Mouse (Mus musculus): ENCODE measurements at regions not wholly inside any gene's neighbourhood (a gene's known extent, or its start where the extent isn't known, plus 50 kb on each side); places are given as distances from the start of the nearest gene placed in this dataset.

DNA sequence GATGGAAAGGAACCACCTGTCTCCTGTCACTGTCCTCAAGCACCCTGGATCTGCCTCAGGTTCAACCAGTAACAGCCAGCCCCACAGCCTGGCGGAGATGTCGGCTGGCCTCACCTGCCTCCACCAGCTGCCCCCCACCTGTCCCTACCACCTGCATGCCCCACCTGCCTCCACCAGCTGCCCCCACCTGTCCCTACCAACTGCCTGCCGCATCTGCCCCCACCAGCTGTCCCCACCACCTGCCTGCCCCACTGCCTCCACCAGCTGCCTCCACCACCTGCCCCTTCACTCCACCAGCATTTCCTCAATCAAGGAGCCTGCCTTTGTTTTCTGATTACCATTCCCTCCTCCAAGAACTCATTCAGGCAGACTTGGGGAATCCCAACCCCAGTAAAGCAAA, 68.9 kb upstream of the Smyd2 start:
- no peak for DNase-seq (ENCODE audit: low spot score)

DNA sequence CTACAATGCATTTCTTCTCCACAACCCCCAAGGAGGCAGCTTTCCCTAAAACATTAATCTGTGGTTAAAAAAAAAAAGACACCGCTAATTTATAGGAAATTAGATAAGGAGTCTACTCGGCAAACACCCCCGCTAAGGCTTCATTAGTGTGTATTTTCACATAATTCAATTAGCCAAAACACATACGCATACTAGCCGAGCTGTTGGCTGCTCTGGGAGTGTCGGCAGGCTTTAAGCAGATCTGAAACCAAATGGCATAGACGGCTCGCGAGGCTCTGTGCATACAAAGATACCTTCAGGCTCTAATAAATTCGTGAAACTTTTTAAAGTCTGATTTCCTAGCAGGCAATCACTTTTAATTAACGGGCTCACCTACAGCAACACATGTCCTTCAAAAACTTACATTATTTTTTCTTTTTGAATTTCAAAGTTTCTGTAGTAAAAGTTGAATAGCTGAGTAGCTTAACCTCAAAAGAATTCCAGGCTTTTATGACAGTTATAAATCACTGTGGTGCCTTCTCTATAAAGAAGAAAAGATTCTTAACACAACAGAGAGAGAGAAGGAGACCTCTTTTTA, 68.0 kb upstream of the Smyd2 start:
- DNase-seq (ENCODE audit: low spot score): no peak

DNA sequence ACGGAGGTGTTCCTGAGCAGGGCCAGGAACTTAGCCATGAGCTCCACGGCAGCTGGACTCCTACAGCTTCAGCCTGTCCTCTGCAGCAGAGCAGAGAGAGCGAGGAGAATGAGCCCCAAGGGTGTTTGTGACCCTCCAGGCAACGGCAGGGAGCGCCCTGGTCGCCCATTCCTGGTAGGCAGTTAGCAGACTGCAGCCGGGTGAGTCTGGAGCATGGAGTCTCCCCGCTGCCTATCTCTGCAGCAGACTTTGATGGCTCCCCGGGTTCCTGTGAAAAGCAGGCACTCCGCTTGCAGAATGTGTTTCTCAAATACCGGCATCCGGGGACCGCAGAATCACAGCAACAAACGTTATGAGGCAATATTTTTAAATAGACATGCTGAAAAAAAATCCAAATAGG, 67.2 kb upstream of the Smyd2 start:
- no peak for DNase-seq (ENCODE audit: low spot score)

DNA sequence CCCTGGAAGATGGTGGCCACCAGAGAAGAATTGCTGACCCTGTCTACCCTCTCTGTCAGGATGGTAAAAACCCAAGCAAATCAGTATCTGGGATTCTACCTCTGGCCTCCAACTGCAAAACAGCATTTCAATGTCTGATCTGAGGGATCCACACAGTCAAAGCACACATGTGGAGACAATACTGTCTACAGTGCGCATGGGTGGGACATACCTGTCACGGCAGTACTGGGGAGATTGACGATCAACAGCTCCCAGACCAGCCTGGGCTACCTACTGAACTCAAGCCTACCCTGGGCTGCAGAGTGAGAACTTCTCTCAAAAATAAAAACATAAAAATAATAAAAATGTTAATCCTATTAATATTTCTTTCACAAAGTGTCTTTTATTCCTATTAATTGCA, 66.7 kb upstream of the Smyd2 start:
- no peak for DNase-seq (ENCODE audit: low spot score)

DNA sequence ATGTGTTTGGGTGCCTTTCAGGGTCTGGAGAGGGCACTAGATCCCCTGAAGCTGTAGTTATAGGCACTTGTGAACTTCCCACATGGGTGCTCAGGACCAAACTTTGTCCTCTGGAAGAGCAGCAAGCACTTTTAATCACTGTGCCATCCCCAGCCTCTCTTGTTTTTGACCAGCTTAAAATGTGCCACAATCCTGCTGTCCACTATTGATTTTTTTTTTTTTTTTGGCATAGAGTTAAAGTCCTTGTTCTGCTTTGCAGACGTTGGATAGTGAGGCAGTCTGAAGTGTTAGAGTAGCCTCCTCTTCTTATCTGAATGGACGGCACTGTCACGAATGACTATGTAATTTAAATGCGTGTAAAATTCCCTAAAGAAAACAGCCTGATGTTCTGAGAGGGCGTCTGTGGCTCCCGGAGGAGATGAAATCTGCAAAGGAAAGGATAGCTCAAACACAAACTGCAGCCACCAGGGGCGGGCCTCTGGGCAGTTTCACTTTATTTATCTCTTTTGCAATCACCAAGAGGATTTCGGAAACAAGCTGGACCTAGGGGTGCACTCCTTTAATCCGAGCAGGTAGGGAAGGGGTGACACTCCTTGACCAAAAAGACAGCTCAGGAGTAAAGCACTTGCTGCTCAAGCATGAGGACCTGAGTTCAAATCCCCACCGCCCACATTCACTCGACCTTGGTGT, 63.5 kb upstream of the Smyd2 start:
- DNase-seq (ENCODE audit: low spot score): no peak

DNA sequence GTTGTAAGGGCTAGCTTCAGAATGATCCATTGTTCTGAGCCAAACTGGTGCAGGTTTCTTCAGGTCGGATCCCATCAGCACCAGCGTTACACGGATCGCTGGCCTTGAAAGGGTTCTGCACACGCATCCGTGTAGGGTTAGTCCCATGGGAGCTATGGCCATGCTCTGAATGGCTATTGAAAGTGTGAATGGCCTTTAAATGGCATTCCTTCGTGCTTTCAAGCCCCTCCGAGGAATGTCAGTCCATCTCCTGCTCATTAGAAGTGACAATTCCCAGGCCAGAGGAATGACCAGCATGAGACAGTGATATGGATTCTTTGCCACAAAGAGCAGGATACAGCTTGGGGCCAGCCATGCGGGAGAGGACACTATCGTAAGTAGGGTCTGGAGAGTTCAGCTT, 56.1 kb upstream of the Smyd2 start:
- no peak for DNase-seq (ENCODE audit: low spot score)

DNA sequence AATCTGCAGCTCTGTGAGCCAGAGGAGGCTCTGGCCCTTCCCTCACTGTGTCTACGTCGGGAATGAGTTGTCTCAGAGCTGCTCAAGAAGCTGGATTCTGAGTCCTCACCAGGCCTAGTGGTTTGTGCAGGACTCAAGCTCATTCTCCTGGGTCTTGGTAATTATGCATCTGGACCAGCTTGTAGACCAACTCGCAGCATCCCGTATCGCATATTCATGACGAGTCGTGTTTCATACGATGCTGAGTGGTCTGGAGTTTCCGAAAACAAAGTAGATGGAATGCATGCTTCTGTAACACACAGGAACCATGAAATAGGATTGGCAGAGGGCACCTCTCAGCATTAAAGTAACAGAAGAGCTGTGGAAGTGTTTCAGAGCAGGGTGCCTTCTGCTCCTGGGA, 53.5 kb upstream of the Smyd2 start:
- DNase-seq (ENCODE audit: low spot score): no peak

DNA sequence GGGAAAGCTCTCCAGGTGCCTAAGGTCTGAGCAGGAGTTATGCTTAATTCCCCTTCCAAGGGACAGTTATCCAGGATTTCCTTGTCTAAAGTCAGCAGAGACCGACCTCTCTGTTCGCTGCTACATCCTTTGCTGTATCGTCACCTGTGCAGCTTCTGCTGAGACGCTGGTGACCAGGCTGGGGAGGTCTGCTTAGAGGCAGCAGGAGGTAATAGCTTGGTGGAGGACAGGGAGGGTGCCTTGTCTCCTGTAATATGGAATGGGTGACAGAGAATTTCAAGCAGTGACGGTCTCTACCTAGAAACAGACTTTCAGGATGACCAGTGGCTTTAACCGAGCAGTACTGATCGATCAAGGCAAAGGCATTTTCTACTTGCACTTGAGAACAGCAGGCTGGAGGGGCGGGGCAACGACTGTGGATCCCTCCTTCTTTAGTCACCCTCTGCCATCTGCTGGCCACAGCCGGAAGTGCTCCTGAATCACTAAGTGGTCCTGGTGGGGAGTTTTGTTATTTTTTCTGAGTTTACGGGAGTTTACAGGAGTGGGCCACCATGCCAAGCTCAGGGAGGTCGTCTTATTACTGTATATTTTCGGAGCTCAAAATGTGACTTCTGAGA, 50.7 kb upstream of the Smyd2 start:
- peak; percentile 47 for DNase-seq (ENCODE audit: low spot score)
